Mouse (Mus musculus) heart, adult 8-10 months (tissue): ENCODE data around the gene Fbln1. TPM values are rescaled to one million over a fixed set of nuclear protein-coding genes. Genes with fewer than 3 reads are reported as not detected.
"Not testable (repeated sequence)": the region's sequence is repeated elsewhere in the genome, so short reads cannot be mapped to it uniquely, and the experiment has no call there.

Experiments used
- DNase-seq: peaks from one replicate; pipeline ENCODE4 v3.0.0; 2022; ENCODE audit warnings: low spot score
- total RNA-seq, 4 experiments: library from RNA; stranded (reverse); gene quantifications; 2 replicates each; pipeline ENCODE4 v1.2.4; 2022

Fbln1 gene
- total RNA-seq, 4 experiments from 2014 or later = 52.9 to 86.6 (median 70.1) TPM

GRCm38 (mm10) chr15:85295544-85295943 lies 89.8 kb downstream of the Fbln1 start:
- DNase-seq = no peak

- no peak for DNase-seq
These were observed 90.2 kb downstream of the Fbln1 start for GRCm38 (mm10) chr15:85295977-85296376.

- no peak for DNase-seq
These were observed 90.8 kb downstream of the Fbln1 start for GRCm38 (mm10) chr15:85296538-85296937.

GRCm38 (mm10) chr15:85298167-85298781 lies 92.5 kb downstream of the Fbln1 start:
- no peak for DNase-seq

- no peak for DNase-seq
These were observed 93.2 kb downstream of the Fbln1 start for GRCm38 (mm10) chr15:85298946-85299345.

- DNase-seq = no peak
These were observed 97.5 kb downstream of the Fbln1 start for GRCm38 (mm10) chr15:85303241-85303640.

GRCm38 (mm10) chr15:85303976-85304375 lies 98.2 kb downstream of the Fbln1 start:
- DNase-seq = no peak

GRCm38 (mm10) chr15:85307061-85307660 lies 101.4 kb downstream of the Fbln1 start:
- no peak for DNase-seq

GRCm38 (mm10) chr15:85311058-85311657 lies 105.4 kb downstream of the Fbln1 start:
- DNase-seq = no peak

GRCm38 (mm10) chr15:85315378-85316025 lies 109.8 kb downstream of the Fbln1 start:
- DNase-seq = peak; percentile 56

GRCm38 (mm10) chr15:85316342-85317140 lies 110.8 kb downstream of the Fbln1 start:
- DNase-seq = no peak

GRCm38 (mm10) chr15:85319924-85320668 lies 114.3 kb downstream of the Fbln1 start:
- no peak for DNase-seq

GRCm38 (mm10) chr15:85323214-85323613 lies 117.5 kb downstream of the Fbln1 start:
- no peak for DNase-seq

GRCm38 (mm10) chr15:85324426-85324825 lies 118.7 kb downstream of the Fbln1 start:
- no peak for DNase-seq

- no peak for DNase-seq
These were observed 122.1 kb downstream of the Fbln1 start for GRCm38 (mm10) chr15:85327808-85328207.

GRCm38 (mm10) chr15:85328455-85328854 lies 122.7 kb downstream of the Fbln1 start:
- DNase-seq = not testable (repeated sequence)

- DNase-seq = no peak
These were observed 123.3 kb downstream of the Fbln1 start for GRCm38 (mm10) chr15:85329096-85329495.

- DNase-seq = no peak
These were observed 124.3 kb downstream of the Fbln1 start for GRCm38 (mm10) chr15:85330024-85330423.

GRCm38 (mm10) chr15:85333511-85333910 lies 127.8 kb downstream of the Fbln1 start:
- DNase-seq = not testable (repeated sequence)

GRCm38 (mm10) chr15:85334234-85334633 lies 128.5 kb downstream of the Fbln1 start:
- DNase-seq = no peak
